Mouse (Mus musculus): Measurements from ENCODE around the gene Cd2bp2. TPM values are rescaled to one million over a fixed set of nuclear protein-coding genes. Genes with fewer than 3 reads are reported as not detected.
A peak's percentile ranks its signal among the peaks of the same experiment; 100 is the strongest.

The Cd2bp2 gene
- total and polyA plus RNA-seq, 2 experiments: 11.8 to 12.4 TPM

- H3K4me3 ChIP-seq (ENCODE audit: insufficient read depth, low read depth, low read length): no peak overlapping the region
- no peaks in the 10 kb centered on the region for H3K27me3 ChIP-seq (ENCODE audit: control insufficient read depth, insufficient read depth, low read length)
- WGBS: 91% methylated on average over 5 of the region's 5 CpGs
- H3K36me3 ChIP-seq (ENCODE audit: control insufficient read depth, insufficient read depth, low read length): no peaks in the 10 kb centered on the region
- no peak overlapping the region for H3K9ac ChIP-seq (ENCODE audit: low read depth, low read length)
- no peaks in the 10 kb centered on the region for H3K4me1 ChIP-seq (ENCODE audit: control insufficient read depth, insufficient read depth, low read length)
- TF ChIP-seq CTCF (IDR thresholded peaks at IDR 0.05; ENCODE audit: low read depth, low read length): no peak
- TF ChIP-seq POLR2A (IDR thresholded peaks at IDR 0.05; ENCODE audit: extremely low read depth, insufficient read depth, low read length): no peak
- no peaks in the 10 kb centered on the region for H3K79me2 ChIP-seq (ENCODE audit: control insufficient read depth, insufficient read depth, low read length)
- no peak overlapping the region for H3K27ac ChIP-seq (replicated peaks; ENCODE audit: insufficient read depth, low read depth, low read length)
- no peak for DNase-seq (ENCODE audit: extremely low read depth, low read depth, low spot score)
Measured at GRCm38 (mm10) chr7:127166501-127166900, 29.3 kb downstream of the Cd2bp2 start.

- Histone ChIP-seq H3K27ac (replicated peaks; ENCODE audit: insufficient read depth, low read depth, low read length) (no peak overlapping the region), H3K4me3 (ENCODE audit: insufficient read depth, low read depth, low read length) (no peak overlapping the region), H3K4me1 (ENCODE audit: control insufficient read depth, insufficient read depth, low read length) (no peaks in the 10 kb centered on the region), H3K79me2 (ENCODE audit: control insufficient read depth, insufficient read depth, low read length) (no peaks in the 10 kb centered on the region), H3K9ac (ENCODE audit: low read depth, low read length) (no peak overlapping the region), H3K27me3 (ENCODE audit: control insufficient read depth, insufficient read depth, low read length) (no peaks in the 10 kb centered on the region), H3K36me3 (ENCODE audit: control insufficient read depth, insufficient read depth, low read length) (no peaks in the 10 kb centered on the region)
- TF ChIP-seq CTCF (IDR thresholded peaks at IDR 0.05; ENCODE audit: low read depth, low read length): no peak
- TF ChIP-seq POLR2A (IDR thresholded peaks at IDR 0.05; ENCODE audit: extremely low read depth, insufficient read depth, low read length): no peak
- WGBS: 87% methylated on average over 12 of the region's 12 CpGs
- peak; percentile 16 for DNase-seq (ENCODE audit: extremely low read depth, low read depth, low spot score)
Measured at GRCm38 (mm10) chr7:127165607-127166493, 30.0 kb downstream of the Cd2bp2 start.

GRCm38 (mm10) chr7:127164002-127164401 is 31.8 kb downstream of the Cd2bp2 start:
- Histone ChIP-seq H3K9ac (ENCODE audit: low read depth, low read length) (no peak overlapping the region), H3K27me3 (ENCODE audit: control insufficient read depth, insufficient read depth, low read length) (no peaks in the 10 kb centered on the region)
- 83% methylated on average over 4 of the region's 4 CpGs for WGBS

GRCm38 (mm10) chr7:127162546-127162945 is 33.3 kb downstream of the Cd2bp2 start:
- WGBS: 74% methylated on average over 5 of the region's 5 CpGs

More at GRCm38 (mm10) chr7:127164002-127164401, 31.8 kb downstream of the Cd2bp2 start:
- no peak overlapping the region for H3K27ac ChIP-seq (replicated peaks; ENCODE audit: insufficient read depth, low read depth, low read length)
- DNase-seq (ENCODE audit: extremely low read depth, low read depth, low spot score): no peak
- no peak for TF ChIP-seq CTCF (IDR thresholded peaks at IDR 0.05; ENCODE audit: low read depth, low read length)
- TF ChIP-seq POLR2A (IDR thresholded peaks at IDR 0.05; ENCODE audit: extremely low read depth, insufficient read depth, low read length): no peak
- H3K36me3 ChIP-seq (ENCODE audit: control insufficient read depth, insufficient read depth, low read length): no peaks in the 10 kb centered on the region
- H3K4me1 ChIP-seq (ENCODE audit: control insufficient read depth, insufficient read depth, low read length): no peaks in the 10 kb centered on the region
- H3K79me2 ChIP-seq (ENCODE audit: control insufficient read depth, insufficient read depth, low read length): no peaks in the 10 kb centered on the region
- H3K4me3 ChIP-seq (ENCODE audit: insufficient read depth, low read depth, low read length): no peak overlapping the region

GRCm38 (mm10) chr7:127157548-127157947 is 38.3 kb downstream of the Cd2bp2 start:
- H3K79me2 ChIP-seq (ENCODE audit: control insufficient read depth, insufficient read depth, low read length): no peaks in the 10 kb centered on the region
- no peak overlapping the region for H3K27ac ChIP-seq (replicated peaks; ENCODE audit: insufficient read depth, low read depth, low read length)
- no peaks in the 10 kb centered on the region for H3K36me3 ChIP-seq (ENCODE audit: control insufficient read depth, insufficient read depth, low read length)
- H3K9ac ChIP-seq (ENCODE audit: low read depth, low read length): no peak overlapping the region
- TF ChIP-seq POLR2A (IDR thresholded peaks at IDR 0.05; ENCODE audit: extremely low read depth, insufficient read depth, low read length) (no peak), CTCF (IDR thresholded peaks at IDR 0.05; ENCODE audit: low read depth, low read length) (no peak)
- WGBS: 82% methylated on average over 4 of the region's 4 CpGs
- no peaks in the 10 kb centered on the region for H3K27me3 ChIP-seq (ENCODE audit: control insufficient read depth, insufficient read depth, low read length)
- no peak overlapping the region for H3K4me3 ChIP-seq (ENCODE audit: insufficient read depth, low read depth, low read length)
- DNase-seq (ENCODE audit: extremely low read depth, low read depth, low spot score): no peak
- no peaks in the 10 kb centered on the region for H3K4me1 ChIP-seq (ENCODE audit: control insufficient read depth, insufficient read depth, low read length)

More at GRCm38 (mm10) chr7:127162546-127162945, 33.3 kb downstream of the Cd2bp2 start:
- no peak for TF ChIP-seq CTCF (IDR thresholded peaks at IDR 0.05; ENCODE audit: low read depth, low read length)
- TF ChIP-seq POLR2A (IDR thresholded peaks at IDR 0.05; ENCODE audit: extremely low read depth, insufficient read depth, low read length): no peak
- DNase-seq (ENCODE audit: extremely low read depth, low read depth, low spot score): peak; percentile 82
- Histone ChIP-seq H3K36me3 (ENCODE audit: control insufficient read depth, insufficient read depth, low read length) (no peaks in the 10 kb centered on the region), H3K27me3 (ENCODE audit: control insufficient read depth, insufficient read depth, low read length) (no peaks in the 10 kb centered on the region), H3K4me3 (ENCODE audit: insufficient read depth, low read depth, low read length) (no peak overlapping the region), H3K79me2 (ENCODE audit: control insufficient read depth, insufficient read depth, low read length) (no peaks in the 10 kb centered on the region), H3K9ac (ENCODE audit: low read depth, low read length) (no peak overlapping the region), H3K4me1 (ENCODE audit: control insufficient read depth, insufficient read depth, low read length) (no peaks in the 10 kb centered on the region), H3K27ac (replicated peaks; ENCODE audit: insufficient read depth, low read depth, low read length) (no peak overlapping the region)

- Histone ChIP-seq H3K9ac (ENCODE audit: low read depth, low read length) (no peak overlapping the region), H3K4me3 (ENCODE audit: insufficient read depth, low read depth, low read length) (no peak overlapping the region), H3K36me3 (ENCODE audit: control insufficient read depth, insufficient read depth, low read length) (no peaks in the 10 kb centered on the region), H3K4me1 (ENCODE audit: control insufficient read depth, insufficient read depth, low read length) (no peaks in the 10 kb centered on the region), H3K27me3 (ENCODE audit: control insufficient read depth, insufficient read depth, low read length) (no peaks in the 10 kb centered on the region), H3K79me2 (ENCODE audit: control insufficient read depth, insufficient read depth, low read length) (no peaks in the 10 kb centered on the region), H3K27ac (replicated peaks; ENCODE audit: insufficient read depth, low read depth, low read length) (no peak overlapping the region)
- 60% methylated on average over 3 of the region's 3 CpGs for WGBS
- no peak for DNase-seq (ENCODE audit: extremely low read depth, low read depth, low spot score)
- no peak for TF ChIP-seq POLR2A (IDR thresholded peaks at IDR 0.05; ENCODE audit: extremely low read depth, insufficient read depth, low read length)
- no peak for TF ChIP-seq CTCF (IDR thresholded peaks at IDR 0.05; ENCODE audit: low read depth, low read length)
Measured at GRCm38 (mm10) chr7:127153477-127153876, 42.4 kb downstream of the Cd2bp2 start.
